Mouse (Mus musculus) megakaryocyte progenitor cell, adult 5-6 weeks (primary cell): ENCODE data around the gene Vmn1r71. TPM values are rescaled to one million over a fixed set of nuclear protein-coding genes. Genes with fewer than 3 reads are reported as not detected.
"Not testable (repeated sequence)": the region's sequence is repeated elsewhere in the genome, so short reads cannot be mapped to it uniquely, and the experiment has no call there.

Experiments
- ATAC-seq: replicated peaks from 2 replicates; pipeline ENCODE4 v1.8.0; 2016; ENCODE audit warnings: mild to moderate bottlenecking, moderate TSS enrichment, inconsistent platforms; ENCODE audit not compliant: poor library complexity
- total RNA-seq, 2 experiments: library from RNA; stranded (forward) in 1 of 2; stranded (reverse) in 1 of 2; fragments of 157-497, 149-512 nt in 1 of 2; fragments of 200-1000 nt in 1 of 2; gene quantifications; 2 replicates each; pipeline versions ENCODE4 v1.2.3 to v1.2.4; 2015 to 2017

Gene Vmn1r71
- not detected in 2 replicates for total RNA-seq (2015)
- not detected in 2 replicates for total RNA-seq (2017)

DNA sequence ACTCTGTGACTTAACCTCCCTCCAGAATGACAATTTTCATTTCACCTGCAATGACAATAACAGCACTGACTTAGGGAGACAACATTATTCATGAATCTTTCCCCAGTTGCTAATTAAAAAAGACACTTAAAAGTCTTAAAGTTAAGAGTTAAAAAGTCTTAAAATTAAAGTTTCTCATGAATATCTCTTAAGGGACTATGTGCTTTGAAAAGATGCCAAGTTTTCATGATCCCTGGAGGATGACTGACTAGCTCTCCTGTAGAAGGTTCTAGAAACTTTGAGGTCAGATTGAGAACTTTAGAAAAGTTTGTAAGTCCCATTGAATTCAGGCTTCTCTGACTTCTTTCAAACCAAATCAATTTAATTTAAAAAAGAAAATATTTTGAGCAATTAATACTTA is at the start of gene Vmn1r71:
Gene Vmn1r71, minus strand, starts transcription at position 101 of the 400 bp plus-strand sequence.
- ATAC-seq, result no peak

DNA sequence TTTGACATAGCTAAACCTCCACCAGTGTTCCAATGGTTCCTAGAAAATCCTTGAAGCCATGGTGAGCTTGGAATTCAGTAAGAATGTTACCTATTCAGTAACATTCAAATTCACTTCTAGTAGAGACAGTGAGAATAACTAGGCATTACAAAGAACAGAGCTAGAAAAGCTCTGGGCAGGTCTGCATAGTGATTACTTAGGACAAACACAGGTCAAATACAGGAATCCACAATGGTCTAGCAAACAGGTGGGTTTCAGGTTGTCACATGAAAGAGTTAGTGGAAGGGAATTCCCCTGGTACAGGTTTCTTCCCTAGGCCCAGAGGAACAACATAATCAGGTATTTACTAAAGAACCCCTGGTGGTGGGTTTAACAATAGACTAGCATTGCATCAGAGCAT is 3.4 kb upstream of the Vmn1r71 start:
- not testable (repeated sequence) for ATAC-seq

Other genes starting within 250 kb of the Vmn1r71 start
- gene Vmn1r68, start 195.9 kb downstream of the Vmn1r71 start, total RNA-seq (2015), result not detected in 2 replicates
- not detected in 2 replicates for gene Vmn1r68, start 195.9 kb downstream of the Vmn1r71 start, total RNA-seq (2017)
- not detected in 2 replicates for gene Vmn1r69, start 140.7 kb downstream of the Vmn1r71 start, total RNA-seq (2015)
- gene Vmn1r69, start 140.7 kb downstream of the Vmn1r71 start, total RNA-seq (2017), result not detected in 2 replicates
- gene Vmn1r70, start 122.8 kb downstream of the Vmn1r71 start, total RNA-seq (2015), result not detected in 2 replicates
- gene Vmn1r70, start 122.8 kb downstream of the Vmn1r71 start, total RNA-seq (2017), result not detected in 2 replicates
- not detected in 2 replicates for gene Nlrp4b, start 66.6 kb downstream of the Vmn1r71 start, total RNA-seq (2015)
- not detected in 2 replicates for gene Nlrp4b, start 66.6 kb downstream of the Vmn1r71 start, total RNA-seq (2017)
- gene Zscan4b, start 150.7 kb upstream of the Vmn1r71 start, total RNA-seq (2015), result not detected in 2 replicates
- gene Zscan4b, start 150.7 kb upstream of the Vmn1r71 start, total RNA-seq (2017), result not detected in 2 replicates